Mouse (Mus musculus) spleen, postnatal 4 days (tissue): ENCODE data around the gene Prr5.
A peak's percentile ranks its signal among the peaks of the same experiment; 100 is the strongest.
"Not testable (repeated sequence)": the region's sequence is repeated elsewhere in the genome, so short reads cannot be mapped to it uniquely, and the experiment has no call there.

Experiments
- DNase-seq, 2 experiments: peaks; one replicate each; pipeline ENCODE4 v3.0.0; 2022; ENCODE audit warnings: low spot score in 2 of 2

Gene Prr5

GRCm38 (mm10) chr15:84712566-84713405, 43.4 kb downstream of the Prr5 start:
- no peak for DNase-seq

- DNase-seq: peak in 1 of 2 experiments; percentile 37
Measured at GRCm38 (mm10) chr15:84714730-84715129, 45.3 kb downstream of the Prr5 start.

- no peak for DNase-seq
Measured at GRCm38 (mm10) chr15:84715132-84715531, 45.7 kb downstream of the Prr5 start.

GRCm38 (mm10) chr15:84717570-84718270, 48.3 kb downstream of the Prr5 start:
- not testable (repeated sequence) for DNase-seq

GRCm38 (mm10) chr15:84718785-84719184, 49.4 kb downstream of the Prr5 start:
- no peak for DNase-seq

- DNase-seq: peak in 1 of 2 experiments; percentile 33
Measured at GRCm38 (mm10) chr15:84719791-84720190, 50.4 kb downstream of the Prr5 start, which contains the start of gene Arhgap8. TSS of gene Arhgap8 (plus strand) at chr15:84720052.

- DNase-seq: no peak
Measured at GRCm38 (mm10) chr15:84720291-84721204, 51.1 kb downstream of the Prr5 start.

GRCm38 (mm10) chr15:84723656-84724055, 54.2 kb downstream of the Prr5 start:
- DNase-seq: not testable (repeated sequence)

- no peak for DNase-seq
Measured at GRCm38 (mm10) chr15:84724199-84724598, 54.8 kb downstream of the Prr5 start.

GRCm38 (mm10) chr15:84729685-84730084, 60.3 kb downstream of the Prr5 start:
- no peak for DNase-seq

GRCm38 (mm10) chr15:84730893-84731292, 61.5 kb downstream of the Prr5 start:
- no peak for DNase-seq

GRCm38 (mm10) chr15:84731676-84732424, 62.4 kb downstream of the Prr5 start:
- DNase-seq: no peak

GRCm38 (mm10) chr15:84732425-84732749, 63.0 kb downstream of the Prr5 start:
- DNase-seq: no peak

- DNase-seq: no peak
Measured at GRCm38 (mm10) chr15:84736346-84736993, 67.0 kb downstream of the Prr5 start.

GRCm38 (mm10) chr15:84736994-84737346, 67.5 kb downstream of the Prr5 start:
- no peak for DNase-seq

GRCm38 (mm10) chr15:84738246-84738645, 68.8 kb downstream of the Prr5 start:
- no peak for DNase-seq

GRCm38 (mm10) chr15:84741573-84741972, 72.2 kb downstream of the Prr5 start:
- no peak for DNase-seq

GRCm38 (mm10) chr15:84743347-84743746, 73.9 kb downstream of the Prr5 start:
- DNase-seq: no peak

- DNase-seq: no peak
Measured at GRCm38 (mm10) chr15:84744308-84744707, 74.9 kb downstream of the Prr5 start.

- no peak for DNase-seq
Measured at GRCm38 (mm10) chr15:84745831-84746230, 76.4 kb downstream of the Prr5 start.
